Mouse (Mus musculus): Measurements from ENCODE around the gene Hnrnpdl. TPM values are rescaled to one million over a fixed set of nuclear protein-coding genes. Genes with fewer than 3 reads are reported as not detected.

Gene Hnrnpdl
- total and polyA plus RNA-seq, 3 experiments, result 153 to 239 TPM; not detected in 1

DNA sequence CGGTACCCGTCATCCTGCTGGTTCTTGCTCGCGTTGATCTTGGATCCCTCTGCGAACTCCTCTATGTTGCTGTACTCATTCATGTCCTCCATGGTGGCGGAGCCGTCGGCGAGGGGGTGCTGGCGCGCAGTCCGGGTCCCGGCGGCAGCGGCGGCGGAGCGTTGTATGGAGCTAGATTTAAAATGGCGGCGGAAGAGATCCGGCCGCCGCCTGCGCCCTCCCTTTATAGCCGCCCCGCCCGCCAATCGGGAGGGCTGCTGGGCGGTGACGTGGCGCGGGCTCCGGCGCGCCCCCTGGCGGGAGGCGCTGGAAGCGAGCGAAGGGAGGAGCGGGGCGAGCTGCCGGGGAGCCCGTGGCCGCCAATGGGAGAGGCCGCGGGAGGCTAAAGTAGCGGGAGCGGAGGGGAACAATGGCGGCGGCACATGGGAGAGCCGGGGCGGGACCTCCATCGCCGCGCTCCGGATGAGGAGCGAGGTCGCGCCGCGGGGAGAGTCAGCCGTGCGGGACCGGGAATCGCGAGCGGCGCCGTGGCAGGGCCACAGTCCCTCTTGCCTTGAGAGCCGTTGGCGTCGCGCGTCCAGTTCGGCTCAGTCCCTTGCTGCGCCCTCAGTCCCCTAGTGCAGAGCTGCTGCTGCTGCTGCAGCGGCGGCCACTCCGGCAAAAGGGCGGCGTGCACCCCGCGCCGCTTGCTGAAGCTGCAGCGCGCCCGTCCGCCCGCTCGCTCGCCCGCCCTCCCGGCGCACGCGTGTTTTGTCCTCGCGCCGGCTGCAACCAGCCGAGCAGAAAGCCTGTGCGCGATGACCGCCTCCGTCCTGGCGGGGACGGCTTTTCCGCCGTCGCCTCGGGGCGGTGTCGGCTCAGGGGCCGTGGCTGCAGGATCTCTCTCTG lies 506 bp downstream of the Hnrnpdl start:
- no peak for TF ChIP-seq MYB (IDR thresholded peaks at IDR 0.05; ENCODE audit: low read depth, low read length)
- TF ChIP-seq ZMIZ1 (IDR thresholded peaks at IDR 0.05; ENCODE audit: low read depth, low read length), result peak; percentile 82
- no peak for TF ChIP-seq MEF2A (IDR thresholded peaks at IDR 0.05; ENCODE audit: extremely low read depth, insufficient replicate concordance, low read depth, low read length, poor library complexity, severe bottlenecking)
- TF ChIP-seq UBTF (IDR thresholded peaks at IDR 0.05; ENCODE audit: borderline replicate concordance, insufficient read depth, low read depth, low read length), result 0 out of 2 replicates have a peak, but pooled peaks have one; percentile 34
- no peak for TF ChIP-seq POLR2AphosphoS5 (IDR thresholded peaks at IDR 0.05; ENCODE audit: borderline replicate concordance, low read depth, low read length)
- TF ChIP-seq RCOR1 (IDR thresholded peaks at IDR 0.05; ENCODE audit: low read depth, low read length), result no peak; the same call in 1 of the 2 replicates
- TF ChIP-seq RAD21 (IDR thresholded peaks at IDR 0.05; ENCODE audit: low read depth, low read length), result no peak
- peak; percentile 52; the same call in 1 of the 2 replicates for TF ChIP-seq NRF1 (IDR thresholded peaks at IDR 0.05; ENCODE audit: insufficient read depth, low read depth, low read length, poor library complexity, severe bottlenecking)
- TF ChIP-seq MXI1 (IDR thresholded peaks at IDR 0.05; ENCODE audit: low read depth, low read length), result 0 out of 2 replicates have a peak, but pooled peaks have one; percentile 22
- TF ChIP-seq ZKSCAN1 (IDR thresholded peaks at IDR 0.05; ENCODE audit: low read depth, low read length), result no peak
- TF ChIP-seq SIN3A (IDR thresholded peaks at IDR 0.05; ENCODE audit: low read length), result peak; percentile 61; the same call in 1 of the 2 replicates
- no peak for TF ChIP-seq GABPA (IDR thresholded peaks at IDR 0.05; ENCODE audit: low read depth, low read length)
- TF ChIP-seq TBP (IDR thresholded peaks at IDR 0.05; ENCODE audit: low read depth, low read length), result peak; percentile 89
- peak; percentile 91; the same call in 1 of the 2 replicates for TF ChIP-seq POLR2AphosphoS2 (IDR thresholded peaks at IDR 0.05; ENCODE audit: low read length)
- TF ChIP-seq ELF1 (IDR thresholded peaks at IDR 0.05; ENCODE audit: low read depth, low read length), result no peak
- no peak for TF ChIP-seq BHLHE40 (IDR thresholded peaks at IDR 0.05; ENCODE audit: borderline replicate concordance, low read depth, low read length)
- peak; percentile 73 for TF ChIP-seq HCFC1 (IDR thresholded peaks at IDR 0.05; ENCODE audit: low read depth, low read length)
- TF ChIP-seq TCF12 (IDR thresholded peaks at IDR 0.05; ENCODE audit: low read depth, low read length), result peak; percentile 53; the same call in 1 of the 2 replicates
- no peak for TF ChIP-seq MAFK (IDR thresholded peaks at IDR 0.05; ENCODE audit: borderline replicate concordance, low read depth, low read length)
- peak; percentile 84 for TF ChIP-seq MAX (IDR thresholded peaks at IDR 0.05; ENCODE audit: low read length)
- TF ChIP-seq USF1 (IDR thresholded peaks at IDR 0.05; ENCODE audit: low read depth, low read length), result peak; percentile 33; the same call in 1 of the 2 replicates
- TF ChIP-seq NELFE (IDR thresholded peaks at IDR 0.05; ENCODE audit: low read depth, low read length), result peak; percentile 94
- peak; percentile 88 to 91 for TF ChIP-seq POLR2A (IDR thresholded peaks at IDR 0.05; ENCODE audit: control insufficient read depth in 1 of 2, insufficient read depth in 1 of 2, low read depth in 1 of 2, low read length in 2 of 2, poor library complexity in 1 of 2)
- TF ChIP-seq CTCF (IDR thresholded peaks at IDR 0.05 in 2 of 3, conservative IDR thresholded peaks at IDR 0.05 in 1 of 3; ENCODE audit: control insufficient read depth in 1 of 3, insufficient read depth in 1 of 3, low read depth in 2 of 3, low read length in 3 of 3, poor library complexity in 1 of 3, severe bottlenecking in 1 of 3), result peak in 2 of 3 experiments; percentile 85 to 97; a peak in 5 of 6 replicates
- peak; percentile 16 for TF ChIP-seq SMC3 (IDR thresholded peaks at IDR 0.05; ENCODE audit: low read depth, low read length)
- TF ChIP-seq MYC (IDR thresholded peaks at IDR 0.05; ENCODE audit: low read depth, low read length), result peak; percentile 63; the same call in 1 of the 2 replicates
- peak in 1 of 2 experiments; percentile 35; a peak in 1 of 4 replicates for TF ChIP-seq EP300 (IDR thresholded peaks at IDR 0.05; ENCODE audit: low read depth in 1 of 2, low read length in 2 of 2)
- TF ChIP-seq ZC3H11A (IDR thresholded peaks at IDR 0.05; ENCODE audit: low read depth, low read length), result no peak
- no peak for TF ChIP-seq JUND (IDR thresholded peaks at IDR 0.05; ENCODE audit: low read depth, low read length)
- TF ChIP-seq USF2 (IDR thresholded peaks at IDR 0.05; ENCODE audit: borderline replicate concordance in 1 of 2, insufficient read depth in 1 of 2, low read depth in 1 of 2, low read length in 2 of 2), result no peak
- TF ChIP-seq GATA1 (IDR thresholded peaks at IDR 0.05; ENCODE audit: low read depth, low read length), result no peak
- peak; percentile 93 for DNase-seq (ENCODE audit: low read depth, low spot score)
- Histone ChIP-seq H3K4me3 (ENCODE audit: control insufficient read depth in 1 of 2, insufficient read depth in 1 of 2, low read depth in 2 of 2, low read length in 2 of 2) (peak overlapping the region; percentile 97 to 98), H3K4me1 (ENCODE audit: control insufficient read depth in 1 of 2, insufficient read depth in 2 of 2, low read length in 2 of 2) (peaks cover 2 to 20% of the 10 kb centered on the region in 2 experiments), H3K27ac (ENCODE audit: control insufficient read depth, low read depth, low read length) (peak overlapping the region; percentile 91), H3K9ac (ENCODE audit: control insufficient read depth, low read depth, low read length, poor library complexity, severe bottlenecking) (peak overlapping the region; percentile 98), H3K36me3 (ENCODE audit: control insufficient read depth in 1 of 2, insufficient read depth in 2 of 2, low read length in 2 of 2) (peaks cover 27 to 39% of the 10 kb centered on the region in 2 experiments), H3K27me3 (ENCODE audit: control insufficient read depth in 1 of 2, insufficient read depth in 2 of 2, low read length in 2 of 2) (no peaks in the 10 kb centered on the region), H3K9me3 (replicated peaks; ENCODE audit: insufficient read depth, low read length) (no peaks in the 10 kb centered on the region), H3K79me2 (ENCODE audit: control insufficient read depth, insufficient read depth, low read length, poor library complexity) (peaks cover 83% of the 10 kb centered on the region)
